ENCODE assay signal across 13 mouse cellular contexts in the genomic region with DNA sequence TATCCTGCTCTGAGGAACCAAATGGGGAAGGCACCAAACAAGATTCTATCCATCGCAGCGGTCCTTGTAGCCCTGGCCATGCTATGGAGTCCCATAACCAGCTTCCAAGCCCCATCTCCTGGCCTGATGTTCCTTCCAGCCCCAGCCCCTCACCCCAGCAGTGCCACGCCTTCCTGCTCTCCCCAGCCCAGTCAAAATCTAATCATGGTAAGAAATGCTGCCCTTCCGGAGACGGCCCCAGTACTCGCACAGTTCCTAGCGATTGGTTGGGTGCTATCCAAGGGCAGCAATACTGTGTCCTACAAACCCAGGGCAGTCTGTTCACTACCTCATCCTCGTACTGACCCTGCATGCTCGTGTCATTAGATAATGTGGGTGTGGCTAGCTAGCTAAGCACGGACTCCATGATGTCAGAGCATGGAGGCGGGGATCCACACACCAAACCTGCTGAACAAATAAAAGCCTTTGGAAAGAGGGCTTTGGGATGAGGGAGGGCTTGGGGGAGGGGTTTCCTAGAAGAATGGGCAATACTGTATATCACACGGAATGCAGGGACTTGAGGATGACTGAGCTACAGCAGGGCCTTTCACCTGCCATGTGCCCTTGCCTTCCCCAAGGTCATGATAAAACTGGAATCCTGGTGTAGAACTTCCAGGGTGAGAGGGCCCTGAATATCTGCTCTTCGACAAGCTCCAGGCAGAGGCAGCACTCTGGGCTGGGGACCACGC.
DNase-seq lines count a peak whose midpoint lies in the region; ATAC-seq and TF ChIP-seq lines count a peak whose summit lies in the region.
"Had no signal": no experiment of that assay in that cellular context is flagged by ENCODE, and none has a peak within 500 bp of the region (broad histone marks: within the 10 kb centered on the region; RNA-seq: fewer than 3 reads in every experiment).

No protein-coding gene starts in this region.

- no peak for DNase-seq in hindbrain, embryonic 10.5 days (ENCODE audit: low spot score)
- no peak for DNase-seq in hindbrain, postnatal 0 days (ENCODE audit: low spot score)
- DNase-seq in Muller cell, postnatal 12 days (ENCODE audit: inconsistent ontology term), result peak; percentile 2
- DNase-seq in frontal cortex, postnatal 25 days (ENCODE audit: low spot score in 2 of 2), result no peak
- DNase-seq in ovary, postnatal 10 days (ENCODE audit: low spot score), result no peak
- DNase-seq: cerebellum, adult 9-10 months; kidney, adult 18-20 months; lung, postnatal 36 days had no signal

- peaks cover 8% of the 10 kb centered on the region; the same call in 1 of the 2 replicates for H3K4me1 ChIP-seq in hindbrain, embryonic 10.5 days (replicated peaks)
- no peaks in the 10 kb centered on the region for H3K4me1 ChIP-seq in hindbrain, postnatal 0 days (ENCODE audit: insufficient read depth, low read length)
- H3K4me1 ChIP-seq in heart, embryonic 11.5 days (ENCODE audit: control insufficient read depth, insufficient read depth, low read length), result peaks cover 6% of the 10 kb centered on the region
- H3K4me1 ChIP-seq in intestine, embryonic 16.5 days (ENCODE audit: control insufficient read depth, insufficient read depth, low read length), result no peaks in the 10 kb centered on the region

- no peak for ATAC-seq in hindbrain, postnatal 0 days
- peak; percentile 70; the same call in 1 of the 2 replicates for ATAC-seq in heart, embryonic 11.5 days (replicated peaks; ENCODE audit: insufficient number of reproducible peaks, low FRiP score, low TSS enrichment)
- 0 out of 2 replicates have a peak, but pooled peaks have one; percentile 40 for ATAC-seq in intestine, embryonic 16.5 days
- no peak for ATAC-seq in megakaryocyte, adult 5-6 weeks (ENCODE audit: poor library complexity, severe bottlenecking)

- H3K36me3 ChIP-seq in hindbrain, embryonic 10.5 days, result no peaks in the 10 kb centered on the region
- no peaks in the 10 kb centered on the region for H3K36me3 ChIP-seq in hindbrain, postnatal 0 days (ENCODE audit: insufficient read depth, low read length)
- H3K36me3 ChIP-seq in heart, embryonic 11.5 days (ENCODE audit: control insufficient read depth, insufficient read depth, low read length), result no peaks in the 10 kb centered on the region
- no peaks in the 10 kb centered on the region for H3K36me3 ChIP-seq in intestine, embryonic 16.5 days (ENCODE audit: control insufficient read depth, insufficient read depth, low read length)
- H3K36me3 ChIP-seq: embryonic facial prominence, embryonic 13.5 days had no signal

- H3K9me3 ChIP-seq in hindbrain, embryonic 10.5 days, result no peaks in the 10 kb centered on the region
- H3K9me3 ChIP-seq in hindbrain, postnatal 0 days (ENCODE audit: low read length), result no peaks in the 10 kb centered on the region
- H3K9me3 ChIP-seq in heart, embryonic 11.5 days (replicated peaks; ENCODE audit: control insufficient read depth, low read length), result no peaks in the 10 kb centered on the region
- H3K9me3 ChIP-seq in intestine, embryonic 16.5 days (ENCODE audit: control insufficient read depth, low read length), result no peaks in the 10 kb centered on the region
- H3K9me3 ChIP-seq: embryonic facial prominence, embryonic 13.5 days had no signal

- H3K4me3 ChIP-seq in hindbrain, embryonic 10.5 days, result no peak overlapping the region
- H3K4me3 ChIP-seq in hindbrain, postnatal 0 days (ENCODE audit: low read length), result no peak overlapping the region
- H3K4me3 ChIP-seq in heart, embryonic 11.5 days (ENCODE audit: low read depth, low read length), result no peak overlapping the region
- no peak overlapping the region for H3K4me3 ChIP-seq in intestine, embryonic 16.5 days (ENCODE audit: low read length)
- H3K4me3 ChIP-seq: embryonic facial prominence, embryonic 13.5 days; heart, adult 2 months had no signal

- 0 out of 2 replicates have a peak overlapping the region, but pooled peaks have one; percentile 16 for H3K27ac ChIP-seq in hindbrain, embryonic 10.5 days
- H3K27ac ChIP-seq in hindbrain, postnatal 0 days, result no peak overlapping the region
- H3K27ac ChIP-seq in heart, embryonic 11.5 days (ENCODE audit: low read depth, low read length), result no peak overlapping the region
- no peak overlapping the region for H3K27ac ChIP-seq in intestine, embryonic 16.5 days (ENCODE audit: low read length)
- H3K27ac ChIP-seq: embryonic facial prominence, embryonic 13.5 days; heart, adult 2 months had no signal

- no peak overlapping the region for H3K4me2 ChIP-seq in hindbrain, postnatal 0 days (ENCODE audit: low read depth, low read length)
- H3K4me2 ChIP-seq in heart, embryonic 11.5 days, result no peak overlapping the region
- H3K4me2 ChIP-seq in intestine, embryonic 16.5 days (ENCODE audit: low read depth, low read length), result no peak overlapping the region
- H3K4me2 ChIP-seq: embryonic facial prominence, embryonic 13.5 days had no signal

- TF ChIP-seq CTCF in hindbrain, postnatal 0 days (IDR thresholded peaks at IDR 0.05; ENCODE audit: low read depth), result no peak

- WGBS in hindbrain, embryonic 10.5 days, result 82% methylated on average over 14 of the region's 14 CpGs
- WGBS in hindbrain, postnatal 0 days, result 80% methylated on average over 14 of the region's 14 CpGs
- WGBS in heart, embryonic 11.5 days (ENCODE audit: insufficient replicate concordance), result 40% methylated on average over 14 of the region's 14 CpGs
- WGBS in intestine, embryonic 16.5 days, result 57% methylated on average over 14 of the region's 14 CpGs

- no peak overlapping the region for H3K9ac ChIP-seq in hindbrain, postnatal 0 days (replicated peaks; ENCODE audit: low read length)
- H3K9ac ChIP-seq in heart, embryonic 11.5 days (ENCODE audit: low read depth, low read length), result no peak overlapping the region
- no peak overlapping the region for H3K9ac ChIP-seq in intestine, embryonic 16.5 days (ENCODE audit: low read depth, low read length)
- H3K9ac ChIP-seq: embryonic facial prominence, embryonic 13.5 days had no signal

- H3K27me3 ChIP-seq in hindbrain, embryonic 10.5 days (ENCODE audit: insufficient read depth, poor library complexity, severe bottlenecking), result no peaks in the 10 kb centered on the region
- no peaks in the 10 kb centered on the region for H3K27me3 ChIP-seq in hindbrain, postnatal 0 days (ENCODE audit: insufficient read depth, low read length)
- H3K27me3 ChIP-seq in heart, embryonic 11.5 days (ENCODE audit: control insufficient read depth, insufficient read depth, low read length), result no peaks in the 10 kb centered on the region
- H3K27me3 ChIP-seq in intestine, embryonic 16.5 days (replicated peaks; ENCODE audit: control insufficient read depth, insufficient read depth, low read length), result no peaks in the 10 kb centered on the region

Comparison
In these comparisons a context has a peak if more than half of its experiments do, and no peak if none do; other contexts are left out.
1. ATAC-seq: peak in heart, embryonic 11.5 days (single experiment) and intestine, embryonic 16.5 days (single experiment); none in hindbrain, postnatal 0 days (single experiment) and megakaryocyte, adult 5-6 weeks (single experiment).